Mouse (Mus musculus) liver, embryonic 14.5 days (tissue): ENCODE data around the gene S100a4.

Source experiments
- CTCF ChIP-seq: IDR thresholded peaks from 2 replicates; pipeline ENCODE4 v1.5.1; 2016; ENCODE audit warnings: antibody characterized with exemption, low read depth, control low read depth
- EP300 ChIP-seq: IDR thresholded peaks from 2 replicates; pipeline ENCODE4 v1.6.1; 2016; ENCODE audit warnings: antibody characterized with exemption, low read depth

DNA sequence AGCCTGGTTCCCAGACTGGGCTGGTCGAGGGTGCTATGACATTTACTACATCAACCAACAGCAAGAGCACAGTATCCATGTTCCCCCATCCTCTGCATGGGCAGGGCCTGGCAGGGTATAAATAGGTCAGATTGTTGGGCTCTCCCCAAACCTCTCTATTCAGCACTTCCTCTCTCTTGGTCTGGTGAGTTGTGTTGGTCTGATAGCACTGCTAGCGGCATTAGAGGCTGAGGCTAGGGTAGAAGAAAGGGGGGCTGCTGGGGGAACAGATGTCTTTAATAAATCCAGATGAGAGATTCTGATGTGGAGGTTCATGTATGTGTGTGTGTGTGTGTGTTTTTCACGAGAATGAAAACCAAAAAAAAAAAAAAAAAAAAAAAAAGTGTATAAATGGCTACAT lies at the start of gene S100a4:
- no peak for TF ChIP-seq CTCF
- no peak for TF ChIP-seq EP300
